Mouse (Mus musculus) MEL (cell line): ENCODE results near the gene Hpn. TPM values are rescaled to one million over a fixed set of nuclear protein-coding genes. Genes with fewer than 3 reads are reported as not detected.

ENCODE experiments used
- DNase-seq: peaks from one replicate; pipeline ENCODE4 v3.0.0; 2011; ENCODE audit warnings: low read depth, low spot score
- H3K27ac ChIP-seq: 2 replicates; pipeline ENCODE4 v1.5.1; 2012; ENCODE audit warnings: low read depth, mild to moderate bottlenecking, control low read depth, low read length, moderate library complexity; ENCODE audit not compliant: control insufficient read depth
- H3K27me3 ChIP-seq, 2 experiments: fragments of 150-350 bp in 1 of 2; sonication (generic) in 1 of 2; 2 replicates each; pipeline ENCODE4 v1.6.1; 2012; ENCODE audit warnings: low read length in 2 of 2, mild to moderate bottlenecking in 2 of 2, improper control_type of control experiment in 1 of 2, moderate library complexity in 1 of 2; ENCODE audit not compliant: insufficient read depth in 2 of 2, control insufficient read depth in 1 of 2
- H3K36me3 ChIP-seq, 2 experiments: 2 replicates each; pipeline ENCODE4 v1.6.1; 2012 to 2014; ENCODE audit warnings: low read length in 2 of 2, improper control_type of control experiment in 1 of 2, inconsistent platforms in 1 of 2, mild to moderate bottlenecking in 1 of 2; ENCODE audit not compliant: insufficient read depth in 2 of 2, control insufficient read depth in 1 of 2
- H3K4me1 ChIP-seq, 2 experiments: fragments of 150-350 bp in 1 of 2; sonication (generic) in 1 of 2; 2 replicates each; pipeline ENCODE4 v1.6.1; 2012; ENCODE audit warnings: low read length in 2 of 2, improper control_type of control experiment in 1 of 2, mild to moderate bottlenecking in 1 of 2; ENCODE audit not compliant: insufficient read depth in 2 of 2, control insufficient read depth in 1 of 2
- H3K4me3 ChIP-seq, 2 experiments: fragments of 150-350 bp in 1 of 2; sonication (generic) in 1 of 2; 2 replicates each; pipeline ENCODE4 v1.5.1; 2012; ENCODE audit warnings: low read depth in 2 of 2, low read length in 2 of 2, mild to moderate bottlenecking in 2 of 2, moderate library complexity in 2 of 2, control low read depth in 1 of 2, improper control_type of control experiment in 1 of 2; ENCODE audit not compliant: control insufficient read depth in 1 of 2, insufficient read depth in 1 of 2
- H3K79me2 ChIP-seq: 2 replicates; pipeline ENCODE4 v1.6.1; 2012; ENCODE audit warnings: mild to moderate bottlenecking, low read length, moderate library complexity; ENCODE audit not compliant: control insufficient read depth, poor library complexity, insufficient read depth
- H3K9ac ChIP-seq: 2 replicates; pipeline ENCODE4 v1.6.1; 2012; ENCODE audit warnings: low read depth, mild to moderate bottlenecking, control low read depth, low read length, moderate library complexity; ENCODE audit not compliant: control insufficient read depth, poor library complexity, severe bottlenecking
- H3K9me3 ChIP-seq: fragments of 150-350 bp; sonication (generic); replicated peaks from 2 replicates; pipeline ENCODE4 v1.6.1; 2012; ENCODE audit warnings: mild to moderate bottlenecking, low read length, improper control_type of control experiment, moderate library complexity; ENCODE audit not compliant: insufficient read depth
- BHLHE40 ChIP-seq: IDR thresholded peaks from 2 replicates; pipeline ENCODE4 v1.6.1; 2012; ENCODE audit warnings: low read depth, mild to moderate bottlenecking, inconsistent platforms, low read length, improper control_type of control experiment, borderline replicate concordance
- CHD1 ChIP-seq: IDR thresholded peaks from 2 replicates; pipeline ENCODE4 v1.6.1; 2012; ENCODE audit warnings: low read depth, mild to moderate bottlenecking, inconsistent platforms, low read length, improper control_type of control experiment
- CTCF ChIP-seq, 3 experiments: IDR thresholded peaks in 2 of 3; conservative IDR thresholded peaks in 1 of 3; 2 replicates each; pipeline ENCODE4 v1.5.1; 2011 to 2012; ENCODE audit warnings: low read length in 3 of 3, low read depth in 2 of 3, mild to moderate bottlenecking in 2 of 3, improper control_type of control experiment in 1 of 3, inconsistent platforms in 1 of 3, mixed read lengths in 1 of 3, moderate library complexity in 1 of 3; ENCODE audit not compliant: control insufficient read depth in 1 of 3, insufficient read depth in 1 of 3, poor library complexity in 1 of 3, severe bottlenecking in 1 of 3
- ELF1 ChIP-seq: IDR thresholded peaks from 2 replicates; pipeline ENCODE4 v1.6.1; 2014; ENCODE audit warnings: low read depth, mild to moderate bottlenecking, inconsistent platforms, low read length, improper control_type of control experiment, moderate library complexity
- EP300 ChIP-seq, 2 experiments: IDR thresholded peaks; 2 replicates each; pipeline ENCODE4 v1.6.1; 2011; ENCODE audit warnings: improper control_type of control experiment in 2 of 2, low read length in 2 of 2, low read depth in 1 of 2, mild to moderate bottlenecking in 1 of 2
- ETS1 ChIP-seq: IDR thresholded peaks from 2 replicates; pipeline ENCODE4 v1.6.1; 2012; ENCODE audit warnings: low read depth, mild to moderate bottlenecking, inconsistent platforms, low read length, improper control_type of control experiment, moderate library complexity
- GABPA ChIP-seq: IDR thresholded peaks from 2 replicates; pipeline ENCODE4 v1.6.1; 2012; ENCODE audit warnings: low read depth, mild to moderate bottlenecking, inconsistent platforms, low read length, improper control_type of control experiment, moderate library complexity
- GATA1 ChIP-seq: IDR thresholded peaks from 2 replicates; pipeline ENCODE4 v1.6.1; 2011; ENCODE audit warnings: low read depth, low read length, improper control_type of control experiment
- HCFC1 ChIP-seq: IDR thresholded peaks from 2 replicates; pipeline ENCODE4 v1.6.1; 2012; ENCODE audit warnings: low read depth, mild to moderate bottlenecking, inconsistent platforms, low read length, improper control_type of control experiment, moderate library complexity
- MAX ChIP-seq: IDR thresholded peaks from 2 replicates; pipeline ENCODE4 v1.6.1; 2011; ENCODE audit warnings: low read length, improper control_type of control experiment
- MAZ ChIP-seq: IDR thresholded peaks from 2 replicates; pipeline ENCODE4 v1.6.1; 2012; ENCODE audit warnings: low read depth, mild to moderate bottlenecking, inconsistent platforms, low read length, improper control_type of control experiment
- MEF2A ChIP-seq: IDR thresholded peaks from 2 replicates; pipeline ENCODE4 v1.6.1; 2014; ENCODE audit warnings: low read depth, mild to moderate bottlenecking, inconsistent platforms, low read length, improper control_type of control experiment; ENCODE audit not compliant: poor library complexity, insufficient replicate concordance, severe bottlenecking; ENCODE audit errors: extremely low read depth
- MYC ChIP-seq: IDR thresholded peaks from 2 replicates; pipeline ENCODE4 v1.6.1; 2011; ENCODE audit warnings: low read depth, mild to moderate bottlenecking, low read length, improper control_type of control experiment, moderate library complexity
- NELFE ChIP-seq: IDR thresholded peaks from 2 replicates; pipeline ENCODE4 v1.6.1; 2011; ENCODE audit warnings: low read depth, low read length, improper control_type of control experiment
- POLR2AphosphoS2 ChIP-seq: IDR thresholded peaks from 2 replicates; pipeline ENCODE4 v1.6.1; 2011; ENCODE audit warnings: low read length, improper control_type of control experiment
- POLR2AphosphoS5 ChIP-seq: IDR thresholded peaks from 2 replicates; pipeline ENCODE4 v1.6.1; 2012; ENCODE audit warnings: low read depth, borderline replicate concordance, mild to moderate bottlenecking, inconsistent platforms, low read length, moderate library complexity, mixed read lengths
- RAD21 ChIP-seq: IDR thresholded peaks from 2 replicates; pipeline ENCODE4 v1.6.1; 2011; ENCODE audit warnings: mild to moderate bottlenecking, low read depth, low read length, improper control_type of control experiment
- RCOR1 ChIP-seq: IDR thresholded peaks from 2 replicates; pipeline ENCODE4 v1.6.1; 2012; ENCODE audit warnings: low read depth, mild to moderate bottlenecking, inconsistent platforms, low read length, improper control_type of control experiment
- SMC3 ChIP-seq: IDR thresholded peaks from 2 replicates; pipeline ENCODE4 v1.6.1; 2011; ENCODE audit warnings: low read depth, low read length, improper control_type of control experiment
- TAL1 ChIP-seq: IDR thresholded peaks from 2 replicates; pipeline ENCODE4 v1.6.1; 2012; ENCODE audit warnings: mild to moderate bottlenecking, inconsistent platforms, low read length, moderate library complexity, mixed read lengths
- TBP ChIP-seq: IDR thresholded peaks from 2 replicates; pipeline ENCODE4 v1.8.0; 2011; ENCODE audit warnings: low read depth, low read length, improper control_type of control experiment
- UBTF ChIP-seq: IDR thresholded peaks from 2 replicates; pipeline ENCODE4 v1.6.1; 2012; ENCODE audit warnings: low read depth, mild to moderate bottlenecking, inconsistent platforms, low read length, improper control_type of control experiment, moderate library complexity, borderline replicate concordance; ENCODE audit not compliant: insufficient read depth
- USF1 ChIP-seq: IDR thresholded peaks from 2 replicates; pipeline ENCODE4 v1.6.1; 2014; ENCODE audit warnings: low read depth, mild to moderate bottlenecking, inconsistent platforms, low read length, improper control_type of control experiment, moderate library complexity
- ZKSCAN1 ChIP-seq: IDR thresholded peaks from 2 replicates; pipeline ENCODE4 v1.6.1; 2012; ENCODE audit warnings: low read depth, mild to moderate bottlenecking, inconsistent platforms, low read length, improper control_type of control experiment, moderate library complexity
- ZNF384 ChIP-seq: IDR thresholded peaks from 2 replicates; pipeline ENCODE4 v1.6.1; 2012; ENCODE audit warnings: low read depth, mild to moderate bottlenecking, inconsistent platforms, low read length, improper control_type of control experiment
- polyA plus RNA-seq, 2 experiments: library from polyadenylated mRNA; stranded (reverse) in 1 of 2; unstranded in 1 of 2; fragments of >175 nt in 1 of 2; fragments of >200 nt in 1 of 2; gene quantifications; 2 replicates each; pipeline versions ENCODE4 v1.2.1 to v1.2.4; 2012; ENCODE audit warnings: low replicate concordance in 2 of 2, low read depth in 1 of 2; ENCODE audit not compliant: insufficient read length in 2 of 2, insufficient read depth in 1 of 2, missing spikeins in 1 of 2
- total RNA-seq: library from RNA; depleted of rRNA; stranded (reverse); fragments of 300-350 nt; gene quantifications from 2 replicates; pipeline ENCODE4 v1.2.3, GENCODE M21; 2012

Gene Hpn
- total and polyA plus RNA-seq, 3 experiments, result 1.1 to 1.6 TPM; not detected in 1

DNA sequence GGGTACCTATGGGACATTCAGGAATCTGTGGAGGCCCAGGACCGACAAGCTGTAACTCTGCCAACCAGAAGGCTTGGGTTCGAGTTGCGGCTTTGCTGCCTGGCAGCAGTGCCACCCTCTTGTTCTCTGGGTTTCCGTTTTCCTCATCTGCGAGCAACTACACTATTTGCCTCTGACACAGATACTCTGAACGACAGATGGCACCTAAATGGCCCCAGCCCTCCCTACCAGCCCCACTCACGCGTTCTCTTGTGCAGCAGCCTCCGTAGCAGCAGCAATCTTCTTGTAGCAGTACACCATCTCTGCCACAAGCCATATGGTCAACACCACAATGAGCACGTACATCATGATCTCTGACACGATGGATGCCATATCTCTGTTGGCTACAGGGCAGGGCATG is 2.4 kb upstream of the Hpn start:
- no peaks in the 10 kb centered on the region for H3K9me3 ChIP-seq
- no peaks in the 10 kb centered on the region for H3K79me2 ChIP-seq
- H3K4me3 ChIP-seq, result no peak overlapping the region
- DNase-seq, result no peak
- H3K36me3 ChIP-seq, result no peaks in the 10 kb centered on the region
- TF ChIP-seq ZNF384, result no peak
- TF ChIP-seq GABPA, result no peak
- no peak for TF ChIP-seq USF1
- TF ChIP-seq RCOR1, result no peak
- TF ChIP-seq SMC3, result no peak
- no peak for TF ChIP-seq GATA1
- TF ChIP-seq BHLHE40, result no peak
- TF ChIP-seq UBTF, result no peak
- H3K9ac ChIP-seq, result no peak overlapping the region
- no peak overlapping the region for H3K27ac ChIP-seq
- peaks cover 0 to under 1% of the 10 kb centered on the region in 2 experiments; a peak in 1 of 4 replicates for H3K4me1 ChIP-seq
- no peaks in the 10 kb centered on the region for H3K27me3 ChIP-seq

DNA sequence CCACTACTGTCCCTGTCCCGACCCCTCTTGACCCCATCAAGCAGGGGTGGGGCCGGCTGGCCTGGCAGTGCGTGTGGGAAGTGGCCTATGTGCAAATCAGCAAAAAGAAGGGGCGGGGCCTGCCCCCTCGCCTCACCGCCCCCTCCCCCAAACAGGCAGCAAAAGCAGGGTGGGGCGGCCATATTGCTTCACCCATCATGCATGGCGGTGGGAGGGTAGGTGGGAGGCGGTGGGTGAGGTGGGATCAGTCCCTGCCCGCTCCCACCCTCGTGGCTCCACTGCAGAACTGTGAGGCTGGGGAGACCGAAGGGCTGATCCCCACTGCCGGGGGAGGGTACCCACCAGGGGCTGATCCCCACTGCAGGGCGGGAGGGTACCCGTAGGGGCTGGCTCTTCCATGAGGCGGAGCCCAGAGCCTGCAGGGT is 1.6 kb upstream of the Hpn start:
- H3K36me3 ChIP-seq, result peaks cover 0 to 2% of the 10 kb centered on the region in 2 experiments; a peak in 1 of 4 replicates
- TF ChIP-seq GATA1 (no peak), POLR2AphosphoS5 (no peak), MEF2A (no peak), HCFC1 (no peak), TBP (no peak), MAX (no peak), CTCF (IDR thresholded peaks at IDR 0.05 in 2 of 3, conservative IDR thresholded peaks at IDR 0.05 in 1 of 3; ENCODE audit: control insufficient read depth in 1 of 3, insufficient read depth in 1 of 3, low read depth in 2 of 3, low read length in 3 of 3, poor library complexity in 1 of 3, severe bottlenecking in 1 of 3) (no peak), MAZ (no peak), EP300 (IDR thresholded peaks at IDR 0.05; ENCODE audit: low read depth in 1 of 2, low read length in 2 of 2) (no peak), CHD1 (no peak), ETS1 (no peak), POLR2AphosphoS2 (no peak), RAD21 (no peak), NELFE (no peak), ZKSCAN1 (no peak), UBTF (no peak), MYC (no peak), TAL1 (no peak), GABPA (no peak), ELF1 (no peak)
- H3K27ac ChIP-seq, result no peak overlapping the region
- H3K9ac ChIP-seq, result no peak overlapping the region
- H3K27me3 ChIP-seq, result no peaks in the 10 kb centered on the region
- H3K4me1 ChIP-seq, result peaks cover 4% of the 10 kb centered on the region in 2 experiments; a peak in 3 of 4 replicates
- no peak for DNase-seq
- H3K79me2 ChIP-seq, result no peaks in the 10 kb centered on the region
- H3K9me3 ChIP-seq, result no peaks in the 10 kb centered on the region
- H3K4me3 ChIP-seq, result no peak overlapping the region
